Mouse (Mus musculus) cerebellum, adult 11-12 months (tissue): ENCODE data around the gene Uba52.
"Not testable (repeated sequence)": the region's sequence is repeated elsewhere in the genome, so short reads cannot be mapped to it uniquely, and the experiment has no call there.

ENCODE experiments used
- DNase-seq: peaks from one replicate; pipeline ENCODE4 v3.0.0; 2022

Gene Uba52

DNA sequence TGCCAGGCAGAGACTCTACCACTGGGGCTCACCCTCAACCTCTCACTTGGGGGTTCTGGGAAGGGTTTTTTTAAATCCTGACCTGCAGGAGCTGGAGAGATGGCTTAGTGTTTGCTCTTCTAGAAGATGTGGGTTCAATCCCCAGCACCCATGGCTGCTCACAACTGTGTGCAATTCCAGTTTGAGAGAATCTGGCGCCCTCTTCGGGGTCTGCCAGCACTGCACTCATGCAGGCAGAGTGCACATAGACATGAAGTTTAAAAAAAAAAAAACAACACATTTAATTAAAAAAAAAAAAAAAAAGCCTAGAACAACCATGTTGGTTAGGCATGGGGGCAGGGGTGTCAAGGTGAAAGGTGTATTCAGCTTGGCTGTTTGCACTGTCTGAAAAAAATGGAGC lies 19.7 kb upstream of the Uba52 start:
- DNase-seq: no peak

DNA sequence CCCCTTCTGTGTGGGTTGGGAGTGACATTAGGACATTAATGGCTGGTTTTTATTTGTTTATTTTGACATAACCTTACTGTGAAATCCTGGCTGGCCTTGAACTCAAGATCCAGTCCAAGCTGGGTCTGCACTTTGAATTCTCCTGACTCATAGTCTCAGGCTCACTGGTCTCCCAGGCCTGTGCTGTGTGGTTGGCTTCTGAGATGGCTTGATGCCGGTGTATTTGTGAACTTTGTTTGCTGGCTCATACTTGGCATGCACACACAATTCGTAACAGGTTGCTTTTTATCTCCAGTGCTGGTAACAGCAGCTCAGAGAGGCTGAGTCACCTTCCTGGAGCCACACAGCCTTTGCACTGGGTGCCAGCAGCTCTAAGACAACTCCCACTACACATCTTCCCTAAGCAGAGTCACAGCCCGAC lies 19.1 kb upstream of the Uba52 start:
- DNase-seq: no peak

DNA sequence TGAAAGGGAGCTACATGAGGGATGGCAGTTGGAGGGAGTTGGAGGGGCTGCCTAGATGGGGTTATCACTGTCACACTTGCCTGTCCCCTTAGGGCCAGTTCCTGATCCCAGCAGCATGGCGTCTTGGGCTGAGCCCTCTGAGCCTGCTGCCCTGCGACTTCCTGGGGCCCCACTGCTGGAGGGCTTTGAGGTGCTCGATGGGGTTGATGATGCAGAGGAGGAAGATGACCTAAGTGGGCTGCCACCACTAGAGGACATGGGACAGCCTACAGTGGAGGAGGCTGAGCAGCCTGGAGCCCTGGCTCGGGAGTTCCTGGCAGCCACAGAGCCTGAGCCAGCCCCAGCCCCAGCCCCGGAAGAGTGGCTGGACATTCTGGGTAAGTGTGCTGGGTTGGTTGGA lies 18.7 kb upstream of the Uba52 start:
- no peak for DNase-seq

DNA sequence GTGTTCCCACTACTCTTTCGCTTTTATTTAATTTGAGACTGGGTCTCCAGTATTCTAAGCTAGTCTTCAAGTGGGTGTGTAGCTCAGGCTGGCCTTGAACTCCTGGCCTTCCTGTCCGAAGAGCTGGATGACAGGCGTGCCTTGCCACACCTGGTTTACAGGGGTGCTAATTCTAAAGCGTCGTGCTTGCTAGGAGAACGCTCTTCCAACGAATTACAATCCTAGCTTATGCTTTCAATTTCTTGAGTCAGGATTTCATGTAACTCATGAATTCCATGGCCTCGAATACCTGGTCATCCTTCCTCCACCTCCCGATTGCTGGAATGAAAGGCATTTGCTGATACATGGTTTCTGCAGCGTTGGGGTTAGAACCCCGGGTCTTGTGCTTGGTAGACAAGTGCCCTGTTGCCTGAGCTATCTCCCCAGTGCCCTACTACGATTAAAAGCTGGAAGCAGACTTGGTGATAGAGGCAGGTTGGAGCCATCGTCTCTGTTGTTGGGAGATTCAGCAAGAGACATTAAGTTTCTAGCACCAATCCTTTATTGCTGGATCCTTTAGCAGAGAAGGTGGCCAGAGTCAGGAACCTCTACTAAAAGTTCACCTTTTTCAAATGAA lies 17.7 kb upstream of the Uba52 start:
- no peak for DNase-seq

DNA sequence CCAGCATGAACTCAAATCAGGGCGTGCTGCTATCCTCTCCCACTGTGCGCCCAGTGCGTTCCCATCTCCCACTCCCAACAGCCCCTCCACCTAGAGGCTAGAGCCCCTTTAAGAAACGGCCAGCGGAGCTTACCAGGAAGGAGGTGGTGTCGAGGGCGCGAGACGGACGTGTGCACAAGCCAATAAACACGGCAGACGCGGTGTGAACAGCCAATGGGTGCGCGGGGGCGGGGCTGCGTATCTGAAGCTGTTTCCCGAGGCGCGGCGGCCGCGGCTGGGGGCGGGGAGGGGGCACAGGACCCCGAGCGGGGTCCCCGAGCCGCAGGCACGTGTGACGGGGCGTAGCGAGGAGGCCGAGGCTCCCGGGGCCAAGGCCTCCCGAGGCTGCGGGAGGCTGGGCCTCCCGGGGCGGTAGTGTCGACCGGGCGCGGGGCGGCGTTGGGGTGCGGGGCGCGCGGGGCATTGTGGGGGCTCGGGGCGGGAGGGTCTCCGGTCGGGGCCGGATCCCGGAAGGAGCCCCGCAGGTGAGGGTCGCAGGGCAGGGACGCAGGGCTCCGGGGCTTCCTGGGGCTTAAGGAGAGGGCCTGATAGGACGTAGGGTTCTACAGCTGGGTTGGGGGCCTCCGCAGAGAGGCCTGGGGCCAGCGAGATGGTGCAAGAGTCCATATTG lies 17.0 kb upstream of the Uba52 start, which contains the start of the genes Fkbp8 and Kxd1:
TSS of gene Fkbp8 (plus strand) at position 213 of the 670 bp plus-strand sequence.
TSS of gene Kxd1 (minus strand) at position 445 of the 670 bp plus-strand sequence.
- DNase-seq: peak; percentile 96

DNA sequence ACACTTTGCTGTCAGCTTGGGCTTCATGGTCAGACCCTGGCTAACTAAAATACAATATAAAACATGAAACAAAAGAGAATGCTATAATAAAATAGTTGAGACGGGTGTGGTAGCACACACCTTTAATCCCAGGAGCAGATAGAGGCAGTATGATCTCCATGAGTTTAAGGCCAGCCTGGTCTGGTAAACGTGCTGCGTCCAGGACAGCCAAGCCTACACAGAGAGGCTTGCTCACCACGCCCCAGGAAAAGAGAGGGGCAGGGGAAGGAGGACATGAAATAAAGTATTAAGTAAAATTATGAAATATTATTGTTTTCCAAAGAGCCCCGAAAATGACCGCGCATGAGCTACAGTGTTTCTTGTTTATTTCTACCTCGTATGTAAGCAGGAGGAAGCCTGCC lies 16.5 kb upstream of the Uba52 start:
- no peak for DNase-seq

DNA sequence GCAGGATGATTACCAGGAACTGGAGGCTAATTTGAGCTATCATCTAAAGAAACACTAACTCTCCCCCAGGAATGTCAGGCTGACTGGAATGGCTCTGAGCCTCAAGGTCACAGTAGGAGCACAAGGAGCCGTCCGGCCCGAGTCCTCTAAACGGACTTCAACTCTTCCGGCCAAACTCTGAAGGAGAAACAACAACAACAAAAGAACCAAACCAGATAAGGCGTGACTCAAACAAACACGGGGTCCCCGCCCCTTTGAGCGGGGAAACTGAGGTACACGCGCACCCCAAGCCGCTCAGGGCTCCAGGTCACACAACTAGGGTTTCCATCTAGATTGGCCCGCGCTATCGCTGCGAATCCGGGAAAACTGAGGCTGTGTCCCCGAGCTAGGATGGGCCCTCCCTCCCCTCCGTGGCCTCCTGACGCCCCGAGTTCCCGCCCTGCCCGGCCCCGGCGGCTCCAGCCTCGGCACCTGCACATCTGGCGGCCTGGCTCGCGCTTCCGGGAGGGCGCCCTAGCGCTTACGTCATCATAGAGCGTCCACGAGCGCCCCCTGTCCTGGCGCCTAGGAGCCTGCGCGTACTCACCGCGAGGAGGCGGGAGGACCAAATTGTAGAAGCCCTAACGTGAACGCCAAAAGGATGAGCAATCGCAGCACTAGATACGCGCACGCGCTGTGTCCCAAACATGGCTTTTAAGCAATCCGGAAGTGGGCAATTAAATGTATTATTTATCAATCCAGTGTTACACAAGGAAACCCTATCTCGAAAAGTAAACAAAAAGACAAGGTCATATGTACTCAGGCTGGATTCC lies 12.2 kb upstream of the Uba52 start:
- DNase-seq: peak; percentile 96

DNA sequence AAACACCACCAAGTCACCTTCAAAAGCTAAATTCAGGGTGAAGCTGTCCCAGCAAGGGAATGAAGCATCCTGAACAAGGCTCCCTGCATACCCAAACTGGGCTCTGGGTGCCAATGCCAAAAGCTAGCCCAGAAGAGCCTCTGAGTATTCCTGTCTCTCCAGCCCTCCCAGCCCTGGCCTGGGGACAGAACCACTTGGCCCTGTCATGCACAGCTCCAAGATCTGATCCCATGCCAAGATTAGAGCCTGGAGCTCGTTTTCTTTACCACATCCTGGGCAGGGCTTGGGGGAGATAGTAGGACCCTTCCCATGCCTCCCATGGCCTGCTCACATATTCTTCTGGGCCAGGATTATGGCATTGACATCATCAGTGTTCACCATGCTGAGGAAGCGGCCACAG lies 9.0 kb upstream of the Uba52 start:
- no peak for DNase-seq

DNA sequence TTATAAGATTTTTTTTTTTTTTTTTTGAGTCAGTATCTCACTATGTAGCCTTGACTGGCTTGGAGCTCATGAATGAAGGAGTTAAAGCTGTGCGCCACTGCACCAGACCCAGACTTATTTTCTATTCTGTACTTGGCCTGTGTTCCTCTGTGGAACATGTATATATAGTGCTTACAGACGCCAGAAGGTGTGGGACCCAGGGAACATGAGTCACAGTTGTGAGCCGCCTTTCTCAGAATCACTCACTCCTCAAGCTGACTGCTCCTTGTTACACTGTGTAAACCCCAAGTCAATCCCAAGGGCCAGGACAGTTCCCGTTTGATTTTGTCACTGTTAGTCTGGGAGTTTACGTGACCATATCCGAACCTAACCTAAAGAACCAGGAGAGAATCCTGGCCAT lies 8.4 kb upstream of the Uba52 start:
- no peak for DNase-seq

DNA sequence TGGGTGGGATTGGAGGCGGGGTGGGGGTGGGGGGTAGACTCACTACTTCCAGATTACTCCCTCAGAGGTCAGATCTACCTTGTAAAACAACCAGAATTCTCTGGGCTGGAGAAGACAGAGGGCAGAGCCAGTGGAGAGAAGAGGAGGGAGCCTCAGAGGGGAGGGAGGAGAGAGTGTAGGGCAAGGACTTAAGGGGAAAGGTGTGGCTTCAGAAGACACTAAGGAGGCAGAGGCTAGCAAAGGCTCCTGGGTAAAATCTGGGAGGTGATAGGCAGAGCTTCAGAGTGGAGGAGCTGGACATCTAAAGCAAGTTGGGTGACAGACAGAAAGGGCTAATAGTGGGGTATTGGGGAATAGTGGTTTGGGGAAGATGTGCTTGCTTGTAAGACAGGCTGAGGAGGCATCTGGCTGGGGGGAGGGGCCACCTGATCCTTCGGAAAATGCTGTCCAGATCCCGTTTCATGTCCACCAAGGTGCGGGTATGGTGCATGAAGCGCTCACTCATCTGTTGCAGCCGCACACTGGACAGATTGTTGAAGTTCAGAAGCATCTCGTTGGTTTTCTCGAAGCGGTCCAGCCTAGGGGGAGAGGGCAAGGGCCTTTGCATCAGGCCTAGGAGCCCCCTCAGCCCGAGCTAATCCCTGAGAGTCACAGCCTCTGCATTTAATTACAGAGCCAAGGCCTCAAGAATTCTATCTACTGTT lies 7.5 kb upstream of the Uba52 start:
- DNase-seq: no peak

DNA sequence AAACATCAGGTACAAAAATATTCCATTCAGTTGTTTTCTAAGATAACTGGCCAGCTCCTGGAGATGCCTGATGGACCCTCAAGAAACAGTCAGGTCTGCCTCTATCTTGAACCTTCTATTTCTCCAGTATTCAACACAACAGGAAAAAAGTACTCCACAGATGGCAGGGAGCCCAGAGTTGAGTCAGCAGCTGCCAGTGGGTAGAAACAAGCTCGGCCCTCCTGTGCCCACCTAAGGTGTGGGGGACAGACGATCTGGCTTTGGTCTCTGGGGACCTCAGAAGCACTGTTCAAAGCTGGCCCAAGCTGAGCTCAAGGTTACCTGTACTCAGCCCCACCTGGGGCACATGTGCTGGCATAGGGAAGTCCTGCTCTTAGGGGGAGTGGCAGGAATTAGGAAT lies 2.8 kb upstream of the Uba52 start:
- DNase-seq: no peak

DNA sequence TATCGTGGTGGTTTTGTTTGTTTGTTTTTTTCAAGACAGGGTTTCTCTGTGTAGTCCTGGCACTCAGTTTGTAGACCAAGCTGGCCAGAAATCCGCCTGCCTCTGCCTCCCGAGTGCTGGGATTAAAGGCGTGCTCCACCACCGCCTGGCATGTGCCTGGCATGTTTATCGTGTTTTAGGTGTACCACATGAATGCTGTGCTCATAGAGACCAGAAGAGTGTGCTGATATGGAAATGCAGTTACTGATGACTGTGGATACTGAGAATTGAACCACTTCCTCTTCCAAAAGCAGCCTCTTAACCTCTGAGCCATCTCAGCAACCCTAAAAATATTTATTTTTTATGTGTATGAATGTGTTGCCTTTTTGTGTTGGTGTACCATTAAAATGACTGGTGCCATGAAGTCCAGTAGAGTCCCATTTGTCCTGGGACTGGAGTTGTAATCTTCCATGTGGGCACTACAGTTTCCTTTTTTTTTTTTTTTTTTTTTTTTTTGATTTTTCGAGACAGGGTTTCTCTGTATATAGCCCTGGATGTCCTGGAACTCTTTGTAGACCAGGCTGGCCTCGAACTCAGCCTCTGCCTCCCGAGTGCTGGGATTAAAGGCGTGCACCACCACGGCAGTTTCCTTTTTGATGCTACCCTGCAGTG lies 1.8 kb upstream of the Uba52 start:
- no peak for DNase-seq

DNA sequence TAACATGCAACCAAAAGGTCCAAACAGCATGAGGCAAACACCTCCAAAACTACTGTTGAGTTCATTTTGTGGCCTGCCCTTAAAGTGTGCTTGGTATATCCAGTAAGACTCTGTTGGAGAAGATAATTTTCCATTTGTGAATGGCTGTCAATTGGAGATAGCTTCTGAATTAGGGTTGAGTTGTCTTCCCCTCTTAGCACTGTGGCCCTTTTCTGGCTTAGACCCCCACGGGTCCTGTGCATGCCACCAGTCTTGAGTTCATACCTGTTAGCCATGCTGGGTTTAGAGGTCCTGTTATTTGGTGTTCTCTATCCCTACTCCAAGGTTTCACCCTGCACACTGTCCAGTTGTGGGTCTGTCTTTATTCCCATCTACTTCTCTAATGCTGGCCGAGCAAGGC lies 1.2 kb upstream of the Uba52 start:
- no peak for DNase-seq

DNA sequence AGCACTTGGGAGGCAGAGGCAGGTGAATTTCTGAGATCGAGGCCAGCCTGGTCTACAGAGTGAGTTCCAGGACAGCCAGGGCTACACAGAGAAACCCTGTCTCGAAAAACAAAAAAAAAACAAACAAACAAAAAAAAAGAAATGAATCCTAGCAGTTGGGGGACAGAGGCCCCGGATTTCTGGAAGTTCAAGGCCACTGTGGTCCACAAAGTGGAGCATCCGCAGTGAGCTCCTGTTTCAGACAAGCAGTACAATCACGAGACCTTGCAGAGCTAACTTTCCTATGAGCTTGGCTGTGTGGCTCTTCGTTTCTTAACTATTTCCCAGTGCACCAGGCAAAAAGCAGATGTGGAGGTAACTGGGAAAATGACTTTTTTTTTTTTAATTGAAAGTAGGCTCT lies 573 bp upstream of the Uba52 start:
- not testable (repeated sequence) for DNase-seq

DNA sequence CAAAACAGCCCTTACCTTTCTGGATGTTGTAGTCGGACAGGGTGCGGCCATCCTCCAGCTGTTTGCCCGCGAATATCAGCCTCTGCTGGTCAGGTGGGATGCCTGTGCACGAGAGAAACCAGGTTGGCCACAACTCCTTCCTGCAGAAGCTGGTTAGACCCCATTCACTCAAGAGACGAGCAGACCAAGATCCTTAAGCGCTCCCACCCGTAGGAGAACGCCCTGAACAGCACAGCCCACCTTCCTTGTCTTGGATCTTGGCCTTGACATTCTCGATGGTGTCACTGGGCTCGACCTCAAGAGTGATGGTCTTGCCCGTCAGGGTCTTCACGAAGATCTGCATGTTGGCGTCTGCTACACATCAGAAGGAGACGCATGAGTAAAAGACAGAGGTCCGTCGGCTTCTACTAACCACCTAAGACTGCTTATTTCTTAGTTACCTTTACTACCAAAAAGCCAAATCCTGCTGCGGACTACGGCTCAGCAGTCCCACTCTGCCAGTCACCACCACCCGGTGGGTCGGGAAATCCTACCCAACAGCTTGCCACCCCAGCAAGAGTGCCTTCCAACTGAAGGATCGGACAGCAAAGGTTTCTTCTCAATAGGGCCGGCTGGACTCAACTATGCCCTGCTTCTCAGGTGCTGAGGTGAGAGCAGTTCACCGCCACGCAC lies 1.2 kb downstream of the Uba52 start:
- no peak for DNase-seq

DNA sequence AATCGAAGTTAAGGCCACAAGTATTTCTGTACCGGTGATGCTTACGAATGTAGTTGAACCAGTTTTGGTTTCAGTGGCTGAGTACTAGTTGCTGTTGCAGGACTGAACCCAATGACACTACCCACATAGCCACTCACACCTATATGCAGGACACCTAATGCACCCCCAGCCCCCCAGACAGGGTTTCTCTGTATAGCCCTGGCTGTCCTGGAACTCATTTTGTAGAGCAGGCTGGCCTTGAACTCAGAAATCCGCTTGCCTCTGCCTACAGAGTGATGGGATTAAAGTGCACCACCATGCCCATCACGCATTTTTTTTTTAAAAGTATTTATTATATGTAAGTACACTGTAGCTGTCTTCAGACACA lies 3.6 kb downstream of the Uba52 start:
- no peak for DNase-seq

DNA sequence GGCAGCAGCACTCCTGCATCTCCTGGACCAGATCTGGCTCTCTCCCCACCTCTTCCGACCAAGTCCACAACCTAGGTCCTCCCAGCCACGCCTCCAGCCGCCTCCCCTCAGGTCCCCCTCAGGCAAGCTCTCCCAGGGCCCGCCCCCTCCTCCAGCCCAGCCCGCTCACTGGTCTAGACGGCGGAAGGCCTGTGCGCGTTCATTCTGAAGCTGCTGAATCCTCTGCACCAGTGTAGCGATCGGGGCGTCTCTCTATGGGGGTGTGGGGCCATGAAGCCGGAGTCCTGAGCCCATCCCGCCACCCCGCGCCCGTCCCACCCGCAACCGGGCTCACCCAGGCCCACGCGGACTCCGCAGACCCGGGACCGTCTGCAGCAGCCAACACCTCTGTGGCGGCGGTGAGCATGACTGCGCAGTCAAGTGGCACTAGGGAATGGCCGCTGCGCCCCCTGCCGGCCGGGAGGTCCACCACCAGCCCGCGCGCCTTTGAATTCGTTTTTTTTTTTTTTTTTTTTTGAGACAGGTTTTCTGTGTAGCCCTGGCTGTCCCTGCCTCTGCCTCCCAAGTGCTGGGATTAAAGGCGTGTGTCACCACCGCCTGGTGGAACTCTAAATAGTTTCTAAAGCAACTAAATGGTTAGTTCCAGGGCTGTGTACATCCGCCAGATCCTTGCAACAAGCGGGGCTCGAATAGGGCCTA lies 4.1 kb downstream of the Uba52 start, which contains the start of gene Rex1bd:
TSS of gene Rex1bd (minus strand) at position 425 of the 699 bp plus-strand sequence.
- DNase-seq: peak; percentile 93

DNA sequence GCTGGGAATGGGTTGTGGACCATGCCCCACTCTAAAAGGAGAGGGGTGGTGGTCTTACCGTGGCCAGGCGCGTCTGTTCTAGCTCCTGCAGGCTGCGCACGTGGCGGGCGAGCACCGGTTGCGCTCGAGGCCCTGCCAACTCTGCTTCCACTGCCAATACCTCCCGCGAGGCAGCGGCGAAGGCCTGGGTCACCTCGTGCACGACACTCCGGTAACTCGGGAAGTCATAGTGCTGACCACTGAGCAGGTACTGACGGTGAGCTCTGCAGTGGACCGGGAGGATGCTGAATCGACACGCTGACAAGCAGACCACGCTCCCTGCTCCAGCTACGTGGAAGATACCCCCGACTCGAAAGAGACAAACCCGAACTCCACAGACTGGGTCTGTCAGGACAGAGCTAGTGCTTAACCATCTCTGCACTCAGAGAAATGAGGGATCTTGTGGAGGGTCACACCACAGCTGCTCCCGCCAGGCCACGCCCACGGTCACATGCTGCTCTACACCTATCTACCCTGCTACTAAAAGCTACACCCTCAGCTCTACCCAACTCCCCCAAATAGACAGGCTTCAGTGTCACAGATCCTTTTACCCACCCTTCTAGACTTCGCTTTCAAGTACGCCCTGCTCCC lies 4.8 kb downstream of the Uba52 start:
- no peak for DNase-seq

DNA sequence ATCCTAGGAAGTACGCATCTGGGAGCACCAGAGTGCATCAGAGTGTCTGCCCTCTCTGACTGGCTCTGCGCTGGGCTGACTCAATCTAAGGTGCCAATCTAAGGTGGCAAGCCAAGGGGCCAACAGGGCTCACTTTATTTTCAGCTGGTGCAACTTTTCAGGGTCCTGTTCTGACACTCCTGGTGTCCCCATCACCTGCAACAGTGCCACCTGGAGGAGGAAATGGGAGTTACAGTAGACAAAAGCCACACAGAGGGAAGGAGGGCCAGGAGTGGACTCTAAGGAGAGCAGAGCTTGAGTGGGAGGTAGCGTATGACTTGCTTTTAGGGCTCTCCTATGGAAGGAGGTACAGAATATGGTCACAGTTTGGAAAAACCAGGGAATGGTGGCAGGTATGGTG lies 5.8 kb downstream of the Uba52 start:
- DNase-seq: peak; percentile 80

DNA sequence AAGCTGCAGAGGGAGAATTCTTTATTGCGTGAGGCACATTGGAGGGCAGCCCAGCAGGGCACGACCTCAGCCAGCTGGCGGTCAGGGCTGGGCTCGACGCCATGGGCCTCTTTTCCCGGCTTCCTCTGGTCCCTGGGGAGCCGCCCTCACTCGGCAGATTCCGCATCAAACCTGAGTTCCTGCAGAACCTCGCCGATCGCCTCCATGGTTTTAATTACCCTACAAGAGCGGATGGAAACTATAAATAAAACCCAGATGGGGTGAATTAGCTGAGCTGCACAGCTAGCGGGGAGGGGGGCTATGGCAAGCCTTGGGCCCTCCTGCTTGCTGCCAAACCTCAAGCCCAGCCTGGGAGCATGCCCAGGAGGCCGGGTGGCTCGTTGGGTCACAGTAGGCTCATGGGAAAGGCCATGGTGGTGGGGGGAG lies 6.3 kb downstream of the Uba52 start:
- DNase-seq: peak; percentile 72
